Mouse (Mus musculus): ENCODE results near the gene Tmem108. TPM values are rescaled to one million over a fixed set of nuclear protein-coding genes. Genes with fewer than 3 reads are reported as not detected.

The Tmem108 gene
- total RNA-seq, 2 experiments from 2014 or later, result 40.7 to 46.1 TPM

- H3K27ac ChIP-seq, result peak overlapping the region; percentile 25; the same call in 1 of the 2 replicates
- no peak for TF ChIP-seq CTCF (conservative IDR thresholded peaks at IDR 0.05)
- H3K4me3 ChIP-seq, result no peak overlapping the region
- no peak for DNase-seq (ENCODE audit: low spot score in 2 of 2)
Observed at GRCm38 (mm10) chr9:103636847-103637246, 124.8 kb downstream of the Tmem108 start.

GRCm38 (mm10) chr9:103628861-103629469, 132.7 kb downstream of the Tmem108 start:
- DNase-seq (ENCODE audit: low spot score in 2 of 2), result no peak
- H3K27ac ChIP-seq, result no peak overlapping the region

GRCm38 (mm10) chr9:103627404-103627900, 134.2 kb downstream of the Tmem108 start:
- TF ChIP-seq CTCF (conservative IDR thresholded peaks at IDR 0.05), result no peak
- no peak for DNase-seq (ENCODE audit: low spot score in 2 of 2)
- Histone ChIP-seq H3K27ac (peak overlapping the region; percentile 74), H3K4me3 (no peak overlapping the region)

More at GRCm38 (mm10) chr9:103628861-103629469, 132.7 kb downstream of the Tmem108 start:
- TF ChIP-seq CTCF (conservative IDR thresholded peaks at IDR 0.05), result no peak
- H3K4me3 ChIP-seq, result no peak overlapping the region

- DNase-seq (ENCODE audit: low spot score in 2 of 2), result peak; percentile 30 to 37
- no peak for TF ChIP-seq CTCF (conservative IDR thresholded peaks at IDR 0.05)
- Histone ChIP-seq H3K27ac (peak overlapping the region; percentile 74), H3K4me3 (no peak overlapping the region)
Observed at GRCm38 (mm10) chr9:103626156-103626555, 135.5 kb downstream of the Tmem108 start.

- Histone ChIP-seq H3K27ac (peak overlapping the region; percentile 74; the same call in 1 of the 2 replicates), H3K4me3 (no peak overlapping the region)
- peak; percentile 96 for TF ChIP-seq CTCF (conservative IDR thresholded peaks at IDR 0.05)
- peak; percentile 80 to 81 for DNase-seq (ENCODE audit: low spot score in 2 of 2)
Observed at GRCm38 (mm10) chr9:103624649-103625048, 137.0 kb downstream of the Tmem108 start.

- H3K4me3 ChIP-seq, result no peak overlapping the region
- DNase-seq (ENCODE audit: low spot score in 2 of 2), result peak; percentile 36 to 56
- TF ChIP-seq CTCF (conservative IDR thresholded peaks at IDR 0.05), result no peak
- H3K27ac ChIP-seq, result peak overlapping the region; percentile 19; the same call in 1 of the 2 replicates
Observed at GRCm38 (mm10) chr9:103623560-103624316, 137.9 kb downstream of the Tmem108 start.

- TF ChIP-seq CTCF (conservative IDR thresholded peaks at IDR 0.05), result no peak
- H3K27ac ChIP-seq, result peak overlapping the region; percentile 19; the same call in 1 of the 2 replicates
- H3K4me3 ChIP-seq, result no peak overlapping the region
- DNase-seq (ENCODE audit: low spot score in 2 of 2), result no peak
Observed at GRCm38 (mm10) chr9:103622988-103623387, 138.6 kb downstream of the Tmem108 start.

GRCm38 (mm10) chr9:103621870-103622269, 139.8 kb downstream of the Tmem108 start:
- no peak for TF ChIP-seq CTCF (conservative IDR thresholded peaks at IDR 0.05)

GRCm38 (mm10) chr9:103620517-103621212, 141.0 kb downstream of the Tmem108 start:
- no peak for DNase-seq (ENCODE audit: low spot score in 2 of 2)
- H3K4me3 ChIP-seq, result no peak overlapping the region
- no peak for TF ChIP-seq CTCF (conservative IDR thresholded peaks at IDR 0.05)
- H3K27ac ChIP-seq, result no peak overlapping the region

More at GRCm38 (mm10) chr9:103621870-103622269, 139.8 kb downstream of the Tmem108 start:
- Histone ChIP-seq H3K27ac (no peak overlapping the region), H3K4me3 (no peak overlapping the region)
- no peak for DNase-seq (ENCODE audit: low spot score in 2 of 2)

- no peak overlapping the region for H3K27ac ChIP-seq
- no peak for TF ChIP-seq CTCF (conservative IDR thresholded peaks at IDR 0.05)
- DNase-seq (ENCODE audit: low spot score in 2 of 2), result no peak
- H3K4me3 ChIP-seq, result no peak overlapping the region
Observed at GRCm38 (mm10) chr9:103614260-103614659, 147.4 kb downstream of the Tmem108 start.

GRCm38 (mm10) chr9:103608161-103609058, 153.2 kb downstream of the Tmem108 start:
- Histone ChIP-seq H3K4me3 (no peak overlapping the region), H3K27ac (no peak overlapping the region)
- no peak for TF ChIP-seq CTCF (conservative IDR thresholded peaks at IDR 0.05)
- DNase-seq (ENCODE audit: low spot score in 2 of 2), result no peak

- Histone ChIP-seq H3K27ac (peak overlapping the region; percentile 65), H3K4me3 (no peak overlapping the region)
- no peak for DNase-seq (ENCODE audit: low spot score in 2 of 2)
- no peak for TF ChIP-seq CTCF (conservative IDR thresholded peaks at IDR 0.05)
Observed at GRCm38 (mm10) chr9:103606056-103606455, 155.6 kb downstream of the Tmem108 start.

Data from layer of hippocampus, adult 2 months (tissue).